Mouse (Mus musculus) c-Kit-positive CD71-positive TER-119-negative erythroid progenitor cells, embryonic 14.5 days (primary cell): ENCODE data around the gene Disc1.

Source experiments
- DNase-seq: peaks from one replicate; pipeline ENCODE4 v3.0.0-alpha.2; 2013; ENCODE audit warnings: low read depth

Disc1 gene

GRCm38 (mm10) chr8:125223031-125223753, 169.2 kb downstream of the Disc1 start:
- DNase-seq = no peak

- no peak for DNase-seq
Observed at GRCm38 (mm10) chr8:125224271-125224699, 170.3 kb downstream of the Disc1 start.

- no peak for DNase-seq
Observed at GRCm38 (mm10) chr8:125225266-125225665, 171.3 kb downstream of the Disc1 start.

GRCm38 (mm10) chr8:125226989-125227624, 173.1 kb downstream of the Disc1 start:
- DNase-seq = no peak

- DNase-seq = no peak
Observed at GRCm38 (mm10) chr8:125230526-125231131, 176.6 kb downstream of the Disc1 start.

GRCm38 (mm10) chr8:125232724-125233123, 178.7 kb downstream of the Disc1 start:
- no peak for DNase-seq

- DNase-seq = no peak
Observed at GRCm38 (mm10) chr8:125235898-125236835, 182.2 kb downstream of the Disc1 start.

- no peak for DNase-seq
Observed at GRCm38 (mm10) chr8:125240763-125241162, 186.8 kb downstream of the Disc1 start.

- DNase-seq = no peak
Observed at GRCm38 (mm10) chr8:125242382-125242781, 188.4 kb downstream of the Disc1 start.

- no peak for DNase-seq
Observed at GRCm38 (mm10) chr8:125242921-125243320, 188.9 kb downstream of the Disc1 start.

GRCm38 (mm10) chr8:125246737-125247292, 192.8 kb downstream of the Disc1 start:
- DNase-seq = no peak

GRCm38 (mm10) chr8:125247349-125247748, 193.4 kb downstream of the Disc1 start:
- DNase-seq = no peak

GRCm38 (mm10) chr8:125252946-125253345, 199.0 kb downstream of the Disc1 start:
- DNase-seq = no peak

GRCm38 (mm10) chr8:125253505-125254180, 199.6 kb downstream of the Disc1 start:
- no peak for DNase-seq

GRCm38 (mm10) chr8:125254188-125255005, 200.4 kb downstream of the Disc1 start:
- DNase-seq = peak; percentile 9

- no peak for DNase-seq
Observed at GRCm38 (mm10) chr8:125255006-125255685, 201.2 kb downstream of the Disc1 start.

GRCm38 (mm10) chr8:125257660-125258059, 203.7 kb downstream of the Disc1 start:
- DNase-seq = no peak

- DNase-seq = no peak
Observed at GRCm38 (mm10) chr8:125258806-125259500, 205.0 kb downstream of the Disc1 start.

GRCm38 (mm10) chr8:125268181-125268705, 214.2 kb downstream of the Disc1 start:
- no peak for DNase-seq
